Mouse (Mus musculus): ENCODE measurements at regions not wholly inside any gene's neighbourhood (a gene's known extent, or its start where the extent isn't known, plus 50 kb on each side); places are given as distances from the start of the nearest gene placed in this dataset.

DNA sequence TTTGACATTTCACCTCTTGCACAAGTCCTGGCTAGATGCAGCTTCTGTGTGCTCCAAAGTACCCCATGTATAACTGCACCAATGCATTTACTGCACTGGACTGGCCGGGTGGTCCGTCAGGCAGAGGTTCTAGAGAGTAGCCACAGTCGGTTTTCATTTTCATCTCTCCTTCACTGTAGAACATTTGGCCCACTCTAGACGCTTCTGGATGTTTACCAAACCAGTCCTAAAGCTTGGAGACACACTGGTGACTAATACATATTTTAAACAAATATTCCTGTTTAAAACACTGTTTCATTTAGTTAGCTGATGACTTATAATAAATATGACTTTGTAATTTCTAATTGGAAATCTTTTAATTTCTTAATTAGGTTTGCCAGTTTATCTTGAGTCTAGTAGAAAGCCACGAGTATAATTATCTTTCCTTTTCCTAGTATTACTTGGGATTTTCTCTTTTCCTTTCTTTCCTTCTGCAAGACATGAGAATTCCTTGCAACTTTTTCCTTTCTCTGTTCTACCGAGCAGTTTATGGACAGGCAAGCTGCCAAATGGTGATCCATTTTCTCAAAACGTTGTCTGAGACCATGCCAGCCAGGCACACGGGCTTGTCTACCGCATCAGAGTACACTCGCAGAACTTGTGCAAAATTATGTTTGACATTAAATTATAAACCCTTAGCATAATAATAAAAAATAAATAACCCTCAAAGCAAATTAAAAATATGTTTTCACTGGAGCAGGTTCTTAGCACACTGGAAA, 250.4 kb upstream of the Zeb2 start:
- no peak overlapping the region for H3K4me3 ChIP-seq (ENCODE audit: low read depth, low read length)
- no peaks in the 10 kb centered on the region for H3K27me3 ChIP-seq (replicated peaks; ENCODE audit: control insufficient read depth, insufficient read depth, low read length)
- no peak overlapping the region for H3K27ac ChIP-seq (ENCODE audit: low read depth)
- no peak for DNase-seq (ENCODE audit: low spot score)
- no peak overlapping the region for H3K9ac ChIP-seq (ENCODE audit: low read length)
- no peaks in the 10 kb centered on the region for H3K36me3 ChIP-seq (ENCODE audit: control insufficient read depth, insufficient read depth, low read length)
- H3K4me1 ChIP-seq (replicated peaks; ENCODE audit: control insufficient read depth, insufficient read depth, low read length), result no peaks in the 10 kb centered on the region
- 69% methylated on average over 10 of the region's 10 CpGs for WGBS
- no peak for ATAC-seq (replicated peaks; ENCODE audit: low FRiP score, low TSS enrichment, low read depth)
- H3K9me3 ChIP-seq (ENCODE audit: control insufficient read depth, low read length), result no peaks in the 10 kb centered on the region
- H3K4me2 ChIP-seq (ENCODE audit: low read length), result no peak overlapping the region

GRCm38 (mm10) chr2:45357266-45357665, 240.1 kb upstream of the Zeb2 start:
- 78% methylated on average over 7 of the region's 7 CpGs for WGBS
- no peak overlapping the region for H3K27ac ChIP-seq (ENCODE audit: low read depth)
- H3K27me3 ChIP-seq (replicated peaks; ENCODE audit: control insufficient read depth, insufficient read depth, low read length), result no peaks in the 10 kb centered on the region
- no peak for DNase-seq (ENCODE audit: low spot score)
- no peak for ATAC-seq (replicated peaks; ENCODE audit: low FRiP score, low TSS enrichment, low read depth)
- H3K4me1 ChIP-seq (replicated peaks; ENCODE audit: control insufficient read depth, insufficient read depth, low read length), result peaks cover 2% of the 10 kb centered on the region; the same call in 1 of the 2 replicates
- H3K4me3 ChIP-seq (ENCODE audit: low read depth, low read length), result no peak overlapping the region
- no peaks in the 10 kb centered on the region for H3K36me3 ChIP-seq (ENCODE audit: control insufficient read depth, insufficient read depth, low read length)
- no peak overlapping the region for H3K4me2 ChIP-seq (ENCODE audit: low read length)
- no peak overlapping the region for H3K9ac ChIP-seq (ENCODE audit: low read length)
- no peaks in the 10 kb centered on the region for H3K9me3 ChIP-seq (ENCODE audit: control insufficient read depth, low read length)

DNA sequence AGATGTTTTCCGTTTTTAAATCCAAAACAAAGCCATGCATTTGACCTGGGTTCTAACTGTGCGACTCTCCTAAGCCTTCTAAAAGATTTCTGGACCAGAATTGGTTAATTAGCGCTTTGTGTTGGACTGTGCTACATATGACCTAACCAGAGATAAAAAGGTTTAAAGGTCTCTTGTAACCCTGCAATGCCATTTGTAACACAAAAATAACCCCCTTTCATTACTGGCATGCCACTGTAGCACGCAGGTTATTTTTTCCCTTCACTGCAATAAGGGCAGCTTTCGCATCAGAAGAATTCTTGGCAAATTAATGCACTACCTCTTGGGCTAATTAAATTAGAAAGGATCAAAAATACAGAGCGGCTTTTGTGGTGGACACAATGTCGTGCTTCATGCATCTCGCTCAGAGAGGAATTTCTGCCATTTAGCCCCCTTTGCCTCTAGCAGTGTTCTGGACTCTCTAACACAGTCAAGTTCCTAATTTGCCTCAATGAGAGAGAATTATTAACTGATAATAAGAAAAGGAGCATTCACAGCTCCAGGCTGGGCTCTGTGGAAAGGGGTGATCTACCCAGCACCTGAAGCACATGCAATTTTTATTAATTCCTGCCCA, 239.5 kb upstream of the Zeb2 start:
- H3K36me3 ChIP-seq (ENCODE audit: control insufficient read depth, insufficient read depth, low read length), result no peaks in the 10 kb centered on the region
- H3K4me1 ChIP-seq (replicated peaks; ENCODE audit: control insufficient read depth, insufficient read depth, low read length), result no peaks in the 10 kb centered on the region; the same call in 1 of the 2 replicates
- no peak overlapping the region for H3K27ac ChIP-seq (ENCODE audit: low read depth)
- 85% methylated on average over 8 of the region's 8 CpGs for WGBS
- ATAC-seq (replicated peaks; ENCODE audit: low FRiP score, low TSS enrichment, low read depth), result no peak
- H3K9ac ChIP-seq (ENCODE audit: low read length), result no peak overlapping the region
- no peaks in the 10 kb centered on the region for H3K27me3 ChIP-seq (replicated peaks; ENCODE audit: control insufficient read depth, insufficient read depth, low read length)
- DNase-seq (ENCODE audit: low spot score), result no peak
- no peaks in the 10 kb centered on the region for H3K9me3 ChIP-seq (ENCODE audit: control insufficient read depth, low read length)
- no peak overlapping the region for H3K4me3 ChIP-seq (ENCODE audit: low read depth, low read length)
- no peak overlapping the region for H3K4me2 ChIP-seq (ENCODE audit: low read length)

DNA sequence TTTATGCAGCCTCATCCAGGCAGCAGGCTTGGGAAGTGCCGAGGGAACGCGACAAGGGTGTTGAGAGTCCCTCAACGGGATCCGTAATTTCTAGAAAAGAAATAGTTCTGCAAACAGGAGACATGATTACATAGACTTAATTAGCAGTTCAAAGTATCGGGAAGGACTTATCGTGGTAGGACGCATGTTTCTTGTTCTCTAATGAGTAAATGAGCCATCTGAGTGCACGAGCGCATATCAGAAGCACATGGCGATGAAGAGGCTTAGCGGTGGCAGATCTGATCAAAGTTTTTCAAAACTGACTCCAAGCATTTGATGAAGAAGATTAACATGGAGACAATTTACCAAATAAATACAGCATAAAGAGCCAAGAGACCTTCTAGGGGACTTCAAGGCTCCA, 238.8 kb upstream of the Zeb2 start:
- Histone ChIP-seq H3K27ac (ENCODE audit: low read depth) (no peak overlapping the region), H3K36me3 (ENCODE audit: control insufficient read depth, insufficient read depth, low read length) (no peaks in the 10 kb centered on the region), H3K9me3 (ENCODE audit: control insufficient read depth, low read length) (no peaks in the 10 kb centered on the region), H3K4me1 (replicated peaks; ENCODE audit: control insufficient read depth, insufficient read depth, low read length) (no peaks in the 10 kb centered on the region), H3K4me2 (ENCODE audit: low read length) (no peak overlapping the region), H3K4me3 (ENCODE audit: low read depth, low read length) (no peak overlapping the region), H3K27me3 (replicated peaks; ENCODE audit: control insufficient read depth, insufficient read depth, low read length) (no peaks in the 10 kb centered on the region), H3K9ac (ENCODE audit: low read length) (no peak overlapping the region)
- 92% methylated on average over 12 of the region's 12 CpGs for WGBS
- ATAC-seq (replicated peaks; ENCODE audit: low FRiP score, low TSS enrichment, low read depth) (no peak), DNase-seq (ENCODE audit: low spot score) (no peak)

DNA sequence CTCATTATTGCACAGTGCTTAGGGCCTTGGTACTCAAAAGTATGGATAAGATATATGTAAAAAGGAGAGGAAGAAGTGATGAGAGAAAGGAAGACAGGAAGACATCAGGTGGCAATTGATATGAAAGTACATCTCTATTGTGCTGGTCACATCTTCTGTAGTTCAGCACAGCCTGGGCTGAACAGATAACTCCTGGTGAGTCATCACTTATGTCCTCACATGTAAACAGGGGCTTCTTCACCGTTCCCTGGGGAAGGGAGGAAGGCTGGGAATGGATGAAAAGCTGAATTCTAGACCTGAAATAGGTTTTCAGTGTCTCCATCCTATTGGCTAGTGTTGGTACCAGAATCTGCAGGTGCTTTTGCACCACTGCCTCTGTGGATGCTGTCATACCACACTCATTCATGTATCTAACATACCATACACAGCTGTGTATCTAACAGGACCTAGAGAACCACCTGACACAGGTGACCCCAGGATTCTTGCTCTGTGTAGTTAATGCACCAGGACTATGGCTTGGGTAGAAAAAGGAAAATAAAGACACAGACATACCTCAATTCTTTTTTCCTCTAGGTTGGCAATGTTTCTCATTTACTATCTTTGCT, 234.4 kb upstream of the Zeb2 start:
- no peak overlapping the region for H3K4me2 ChIP-seq (ENCODE audit: low read length)
- no peak overlapping the region for H3K27ac ChIP-seq (ENCODE audit: low read depth)
- DNase-seq (ENCODE audit: low spot score), result no peak
- no peak for ATAC-seq (replicated peaks; ENCODE audit: low FRiP score, low TSS enrichment, low read depth)
- no peaks in the 10 kb centered on the region for H3K9me3 ChIP-seq (ENCODE audit: control insufficient read depth, low read length)
- H3K4me3 ChIP-seq (ENCODE audit: low read depth, low read length), result no peak overlapping the region
- no peaks in the 10 kb centered on the region for H3K4me1 ChIP-seq (replicated peaks; ENCODE audit: control insufficient read depth, insufficient read depth, low read length)
- no peaks in the 10 kb centered on the region for H3K36me3 ChIP-seq (ENCODE audit: control insufficient read depth, insufficient read depth, low read length)
- 33% methylated on average over 1 of the region's 1 CpGs for WGBS
- no peak overlapping the region for H3K9ac ChIP-seq (ENCODE audit: low read length)
- H3K27me3 ChIP-seq (replicated peaks; ENCODE audit: control insufficient read depth, insufficient read depth, low read length), result no peaks in the 10 kb centered on the region

GRCm38 (mm10) chr2:45346358-45346757, 229.2 kb upstream of the Zeb2 start:
- ATAC-seq (replicated peaks; ENCODE audit: low FRiP score, low TSS enrichment, low read depth), result no peak
- WGBS, result 83% methylated on average over 5 of the region's 5 CpGs
- no peak overlapping the region for H3K4me2 ChIP-seq (ENCODE audit: low read length)
- H3K27ac ChIP-seq (ENCODE audit: low read depth), result no peak overlapping the region
- H3K9ac ChIP-seq (ENCODE audit: low read length), result no peak overlapping the region
- H3K4me1 ChIP-seq (replicated peaks; ENCODE audit: control insufficient read depth, insufficient read depth, low read length), result no peaks in the 10 kb centered on the region
- H3K27me3 ChIP-seq (replicated peaks; ENCODE audit: control insufficient read depth, insufficient read depth, low read length), result no peaks in the 10 kb centered on the region
- H3K36me3 ChIP-seq (ENCODE audit: control insufficient read depth, insufficient read depth, low read length), result no peaks in the 10 kb centered on the region
- no peak for DNase-seq (ENCODE audit: low spot score)
- no peaks in the 10 kb centered on the region for H3K9me3 ChIP-seq (ENCODE audit: control insufficient read depth, low read length)
- H3K4me3 ChIP-seq (ENCODE audit: low read depth, low read length), result no peak overlapping the region

DNA sequence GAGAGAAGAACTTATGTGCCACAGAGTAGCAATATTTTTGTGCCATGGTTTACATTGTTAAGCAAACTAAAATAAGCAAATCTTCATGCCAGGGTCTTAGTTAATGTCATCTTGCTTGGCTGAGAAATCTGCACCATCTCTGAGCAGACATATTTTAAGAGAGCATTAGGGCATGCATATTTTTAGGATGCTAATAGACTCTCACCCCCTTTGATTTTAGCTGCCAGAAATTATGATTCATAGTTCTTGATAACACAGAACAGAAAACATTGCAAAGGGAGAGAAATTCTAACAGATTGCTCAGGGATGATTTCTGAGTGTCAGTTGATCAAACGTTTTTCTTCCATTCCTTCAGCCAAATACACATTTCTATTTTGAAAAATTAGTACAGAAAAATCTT, 222.7 kb upstream of the Zeb2 start:
- Histone ChIP-seq H3K4me3 (ENCODE audit: low read depth, low read length) (no peak overlapping the region), H3K36me3 (ENCODE audit: control insufficient read depth, insufficient read depth, low read length) (no peaks in the 10 kb centered on the region), H3K27ac (ENCODE audit: low read depth) (no peak overlapping the region), H3K27me3 (replicated peaks; ENCODE audit: control insufficient read depth, insufficient read depth, low read length) (no peaks in the 10 kb centered on the region), H3K9ac (ENCODE audit: low read length) (no peak overlapping the region), H3K4me2 (ENCODE audit: low read length) (no peak overlapping the region), H3K4me1 (replicated peaks; ENCODE audit: control insufficient read depth, insufficient read depth, low read length) (no peaks in the 10 kb centered on the region), H3K9me3 (ENCODE audit: control insufficient read depth, low read length) (no peaks in the 10 kb centered on the region)
- DNase-seq (ENCODE audit: low spot score), result no peak
- no peak for ATAC-seq (replicated peaks; ENCODE audit: low FRiP score, low TSS enrichment, low read depth)
- 67% methylated on average over 1 of the region's 1 CpGs for WGBS

DNA sequence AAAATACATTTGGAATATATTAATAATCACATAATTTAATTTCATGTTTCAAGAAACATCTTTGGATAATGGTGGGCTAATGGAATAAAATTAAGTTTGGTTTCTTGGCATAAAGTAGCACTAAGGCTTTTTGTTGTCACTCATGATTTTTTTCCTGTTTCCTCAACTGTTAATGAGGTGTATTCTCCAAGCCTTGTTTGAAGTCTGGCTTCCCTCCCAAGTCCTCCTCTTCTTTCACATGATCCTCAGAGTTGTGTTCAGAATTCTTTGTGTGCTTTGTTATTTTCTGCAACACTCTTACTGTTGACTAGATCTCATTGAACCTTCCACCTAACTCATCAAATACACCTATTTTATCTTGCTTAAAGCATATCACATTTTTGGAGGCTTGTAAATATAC, 221.6 kb upstream of the Zeb2 start:
- H3K27me3 ChIP-seq (replicated peaks; ENCODE audit: control insufficient read depth, insufficient read depth, low read length), result no peaks in the 10 kb centered on the region
- H3K36me3 ChIP-seq (ENCODE audit: control insufficient read depth, insufficient read depth, low read length), result no peaks in the 10 kb centered on the region
- no peak overlapping the region for H3K4me2 ChIP-seq (ENCODE audit: low read length)
- DNase-seq (ENCODE audit: low spot score), result no peak
- no peak overlapping the region for H3K9ac ChIP-seq (ENCODE audit: low read length)
- no peaks in the 10 kb centered on the region for H3K9me3 ChIP-seq (ENCODE audit: control insufficient read depth, low read length)
- no peak overlapping the region for H3K4me3 ChIP-seq (ENCODE audit: low read depth, low read length)
- no peak overlapping the region for H3K27ac ChIP-seq (ENCODE audit: low read depth)
- no peak for ATAC-seq (replicated peaks; ENCODE audit: low FRiP score, low TSS enrichment, low read depth)
- no peaks in the 10 kb centered on the region for H3K4me1 ChIP-seq (replicated peaks; ENCODE audit: control insufficient read depth, insufficient read depth, low read length)

All from intestine, embryonic 14.5 days (tissue).